Mouse (Mus musculus) kidney, embryonic 15.5 days (tissue): ENCODE results near the gene Adam1a. TPM values are rescaled to one million over a fixed set of nuclear protein-coding genes. Genes with fewer than 3 reads are reported as not detected.

ENCODE experiments used
- ATAC-seq: fragments of 200-750 bp; cut with Nextera tagmentation; replicated peaks from 2 replicates; pipeline ENCODE4 v1.8.0; 2017; ENCODE audit warnings: moderate TSS enrichment; ENCODE audit not compliant: low FRiP score
- H3K27ac ChIP-seq: fragments of 300-500 bp; sonication (generic); 2 replicates; pipeline ENCODE4 v1.5.1; 2015; ENCODE audit warnings: mild to moderate bottlenecking, inconsistent platforms
- H3K27me3 ChIP-seq: fragments of 300-500 bp; sonication (generic); 2 replicates; pipeline ENCODE4 v1.6.1; 2015; ENCODE audit warnings: inconsistent platforms
- H3K36me3 ChIP-seq: fragments of 300-500 bp; sonication (generic); 2 replicates; pipeline ENCODE4 v1.6.1; 2015; ENCODE audit warnings: inconsistent platforms
- H3K4me1 ChIP-seq: fragments of 300-500 bp; sonication (generic); 2 replicates; pipeline ENCODE4 v1.6.1; 2015; ENCODE audit warnings: inconsistent platforms
- H3K4me2 ChIP-seq: fragments of 300-500 bp; sonication (generic); 2 replicates; pipeline ENCODE4 v1.6.1; 2015; ENCODE audit warnings: moderate library complexity, mild to moderate bottlenecking, inconsistent platforms
- H3K4me3 ChIP-seq: fragments of 300-500 bp; sonication (generic); replicated peaks from 2 replicates; pipeline ENCODE4 v1.5.1; 2015; ENCODE audit warnings: mild to moderate bottlenecking, inconsistent platforms
- H3K9ac ChIP-seq: fragments of 300-500 bp; sonication (generic); 2 replicates; pipeline ENCODE4 v1.6.1; 2015; ENCODE audit warnings: mild to moderate bottlenecking, inconsistent platforms
- H3K9me3 ChIP-seq: fragments of 300-500 bp; sonication (generic); replicated peaks from 2 replicates; pipeline ENCODE4 v1.6.1; 2016; ENCODE audit warnings: inconsistent platforms
- WGBS: fragments of 180-500 bp; shearing (Covaris S2); methylation state at CpG from one replicate; pipeline ENCODE4 v1.1.7; 2015; ENCODE audit warnings: mixed read lengths; 5-methylcytosine and 5-hydroxymethylcytosine counted together
- polyA plus RNA-seq: library from polyadenylated mRNA; unstranded; fragments of >200 nt; fragmentation: Nextera tagmentation; extraction: Ambion mirVana; gene quantifications from 2 replicates; pipeline ENCODE4 v1.2.1, GENCODE M21; 2015

Gene Adam1a
- polyA plus RNA-seq, 1 experiment from 2014 or later: 1.9 TPM

DNA sequence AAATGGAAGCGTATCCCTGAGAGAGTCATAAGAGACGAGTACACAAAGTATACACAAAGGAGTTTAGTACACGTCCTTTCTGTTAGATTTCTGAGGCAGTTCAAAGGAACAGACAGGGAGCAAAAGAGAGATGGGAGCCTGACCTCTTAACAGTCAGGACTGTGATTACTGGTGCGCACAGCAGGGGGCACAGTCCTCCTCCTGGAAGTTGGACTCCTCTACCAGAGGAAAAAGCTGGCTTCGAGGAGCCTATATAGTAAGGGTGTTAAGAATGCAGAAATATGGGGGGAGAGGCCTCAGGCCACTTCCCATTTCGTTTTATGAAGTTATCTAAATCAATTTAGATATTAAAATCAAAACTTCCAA lies 1.2 kb upstream of the Adam1a start:
- Histone ChIP-seq H3K9me3 (no peaks in the 10 kb centered on the region; the same call in 1 of the 2 replicates), H3K27me3 (no peaks in the 10 kb centered on the region), H3K4me1 (peaks cover 29% of the 10 kb centered on the region), H3K36me3 (no peaks in the 10 kb centered on the region), H3K27ac (peak overlapping the region; percentile 97), H3K9ac (peak overlapping the region; percentile 99), H3K4me3 (peak overlapping the region; percentile 99), H3K4me2 (peak overlapping the region; percentile 86)
- peak; percentile 33; the same call in 1 of the 2 replicates for ATAC-seq
- WGBS: 25% methylated on average over 6 of the region's 6 CpGs

DNA sequence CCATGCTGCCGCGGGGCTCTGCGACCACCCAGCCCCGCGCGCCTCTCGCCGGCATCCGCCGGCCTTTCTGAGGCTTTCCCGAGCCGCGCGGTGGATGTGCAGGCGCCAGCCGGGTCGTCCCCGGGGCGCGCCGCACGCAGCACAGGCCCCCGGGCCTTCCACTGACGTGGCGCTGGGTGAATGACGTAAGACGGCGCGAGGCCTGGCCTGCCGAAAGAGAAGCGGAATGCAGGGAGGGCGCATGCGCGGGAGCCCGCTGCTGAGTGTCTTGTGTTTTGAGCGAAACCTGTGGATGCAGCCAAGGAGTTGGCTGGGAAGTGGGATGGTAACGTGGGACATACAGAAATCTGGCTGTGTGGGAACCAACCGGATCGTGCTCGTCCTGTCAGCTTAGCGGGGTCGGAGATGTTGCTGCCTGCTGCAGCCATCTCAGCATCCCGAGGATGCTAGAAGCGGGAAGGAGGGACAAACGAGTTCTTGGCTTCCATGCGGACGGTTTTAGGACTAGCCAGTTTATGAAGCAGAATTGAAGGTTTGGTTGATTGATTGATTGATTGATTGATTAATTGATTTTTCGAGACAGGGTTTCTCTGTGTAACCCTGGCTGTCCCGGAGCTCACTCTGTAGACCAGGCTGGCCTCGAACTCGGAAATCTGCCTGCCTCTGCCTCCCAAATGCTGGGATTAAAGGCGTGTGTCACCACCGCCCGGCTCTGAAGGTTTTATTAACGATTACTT lies 679 bp upstream of the Adam1a start, which contains the start of gene Mapkapk5:
Gene Mapkapk5 (minus strand): TSS at position 113 of the 737 bp plus-strand sequence.
- peak within 1 kb of the TSS; percentile 86 for H3K4me2 ChIP-seq
- peak; percentile 93 for ATAC-seq
- H3K27ac ChIP-seq: peak within 1 kb of the TSS; percentile 97
- no peaks in the 10 kb centered on the region for H3K27me3 ChIP-seq
- 1% methylated on average over 55 of the region's 55 CpGs for WGBS
- H3K4me1 ChIP-seq: peaks cover 29% of the 10 kb centered on the region
- peak within 1 kb of the TSS; percentile 99 for H3K4me3 ChIP-seq
- no peaks in the 10 kb centered on the region; the same call in 1 of the 2 replicates for H3K9me3 ChIP-seq
- no peaks in the 10 kb centered on the region for H3K36me3 ChIP-seq
- peak within 1 kb of the TSS; percentile 99 for H3K9ac ChIP-seq

GRCm38 (mm10) chr5:121543370-121543769 lies 1.9 kb downstream of the Adam1a start:
- H3K9ac ChIP-seq: no peak overlapping the region
- no peak overlapping the region for H3K27ac ChIP-seq
- no peaks in the 10 kb centered on the region for H3K9me3 ChIP-seq
- H3K4me3 ChIP-seq: no peak overlapping the region
- no peak overlapping the region for H3K4me2 ChIP-seq
- H3K36me3 ChIP-seq: peaks cover 7% of the 10 kb centered on the region
- ATAC-seq: no peak
- H3K27me3 ChIP-seq: no peaks in the 10 kb centered on the region
- peaks cover 29% of the 10 kb centered on the region for H3K4me1 ChIP-seq
- 69% methylated on average over 3 of the region's 3 CpGs for WGBS

GRCm38 (mm10) chr5:121541235-121541634 lies 4.0 kb downstream of the Adam1a start:
- peaks cover 23% of the 10 kb centered on the region for H3K4me1 ChIP-seq
- H3K4me3 ChIP-seq: no peak overlapping the region
- H3K4me2 ChIP-seq: no peak overlapping the region
- no peak overlapping the region for H3K27ac ChIP-seq
- no peak overlapping the region for H3K9ac ChIP-seq
- no peaks in the 10 kb centered on the region for H3K9me3 ChIP-seq
- ATAC-seq: no peak
- H3K27me3 ChIP-seq: no peaks in the 10 kb centered on the region
- 79% methylated on average over 7 of the region's 7 CpGs for WGBS
- peaks cover 24% of the 10 kb centered on the region for H3K36me3 ChIP-seq

DNA sequence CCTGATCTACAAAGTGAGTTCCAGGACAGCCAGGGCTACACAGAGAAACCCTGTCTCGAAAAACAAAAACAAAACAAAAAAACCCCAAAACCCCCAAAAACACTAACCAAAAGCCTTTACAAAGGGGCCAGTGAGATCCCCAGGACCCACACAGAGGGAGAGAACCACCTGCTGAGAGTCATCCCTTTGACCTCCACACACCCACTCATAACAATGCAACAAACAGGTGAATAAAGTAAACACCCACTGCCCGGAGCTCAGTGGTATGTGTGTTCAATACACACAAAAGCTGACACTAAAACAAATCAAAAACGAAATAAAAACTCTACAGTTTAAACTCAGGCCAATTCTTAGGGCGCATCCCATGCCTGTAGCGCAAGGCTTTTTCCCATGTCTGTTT lies 5.2 kb downstream of the Adam1a start:
- WGBS: 93% methylated on average over 5 of the region's 5 CpGs
- Histone ChIP-seq H3K4me2 (no peak overlapping the region), H3K9me3 (no peaks in the 10 kb centered on the region), H3K27me3 (no peaks in the 10 kb centered on the region), H3K4me1 (peaks cover 22% of the 10 kb centered on the region), H3K36me3 (peaks cover 35% of the 10 kb centered on the region), H3K4me3 (no peak overlapping the region), H3K9ac (no peak overlapping the region), H3K27ac (no peak overlapping the region)
- no peak for ATAC-seq

GRCm38 (mm10) chr5:121537588-121537987 lies 7.7 kb downstream of the Adam1a start:
- H3K4me3 ChIP-seq: no peak overlapping the region
- H3K9ac ChIP-seq: no peak overlapping the region
- H3K27me3 ChIP-seq: no peaks in the 10 kb centered on the region
- H3K4me2 ChIP-seq: no peak overlapping the region
- ATAC-seq: no peak
- H3K4me1 ChIP-seq: peaks cover 3% of the 10 kb centered on the region; the same call in 1 of the 2 replicates
- WGBS: 86% methylated on average over 2 of the region's 2 CpGs
- no peak overlapping the region for H3K27ac ChIP-seq
- H3K9me3 ChIP-seq: no peaks in the 10 kb centered on the region
- H3K36me3 ChIP-seq: peaks cover 58% of the 10 kb centered on the region

- no peak for ATAC-seq
- no peak overlapping the region for H3K27ac ChIP-seq
- peaks cover 64% of the 10 kb centered on the region for H3K36me3 ChIP-seq
- H3K4me3 ChIP-seq: no peak overlapping the region
- H3K4me1 ChIP-seq: no peaks in the 10 kb centered on the region
- H3K9me3 ChIP-seq: no peaks in the 10 kb centered on the region
- no peaks in the 10 kb centered on the region for H3K27me3 ChIP-seq
- WGBS: 73% methylated on average over 7 of the region's 7 CpGs
- H3K4me2 ChIP-seq: no peak overlapping the region
- no peak overlapping the region for H3K9ac ChIP-seq
Measured at GRCm38 (mm10) chr5:121536921-121537555, 8.2 kb downstream of the Adam1a start.

DNA sequence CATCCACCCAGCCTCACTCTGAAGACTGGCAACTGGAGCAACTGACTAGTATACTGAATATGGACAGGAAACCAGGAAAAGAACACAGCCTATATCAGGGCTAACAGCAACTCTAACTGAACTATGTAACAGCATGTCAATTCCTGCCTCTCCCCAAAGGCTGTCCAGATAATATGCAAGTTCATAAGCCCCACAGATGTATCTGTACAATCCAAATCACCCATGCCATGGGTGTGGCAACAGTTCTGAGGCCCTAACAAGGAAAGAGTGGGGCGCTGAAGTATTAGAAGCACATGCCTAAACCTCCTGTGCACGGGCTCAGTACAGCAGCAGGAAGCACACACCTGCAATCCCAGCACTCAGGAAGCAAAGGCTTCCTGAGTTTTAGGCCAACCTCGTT lies 10.2 kb downstream of the Adam1a start:
- ATAC-seq: no peak
- Histone ChIP-seq H3K36me3 (peaks cover 82% of the 10 kb centered on the region), H3K4me2 (no peak overlapping the region), H3K4me1 (no peaks in the 10 kb centered on the region), H3K9ac (no peak overlapping the region), H3K4me3 (no peak overlapping the region), H3K27me3 (no peaks in the 10 kb centered on the region), H3K27ac (no peak overlapping the region), H3K9me3 (no peaks in the 10 kb centered on the region)
- WGBS: 86% methylated on average over 3 of the region's 3 CpGs

DNA sequence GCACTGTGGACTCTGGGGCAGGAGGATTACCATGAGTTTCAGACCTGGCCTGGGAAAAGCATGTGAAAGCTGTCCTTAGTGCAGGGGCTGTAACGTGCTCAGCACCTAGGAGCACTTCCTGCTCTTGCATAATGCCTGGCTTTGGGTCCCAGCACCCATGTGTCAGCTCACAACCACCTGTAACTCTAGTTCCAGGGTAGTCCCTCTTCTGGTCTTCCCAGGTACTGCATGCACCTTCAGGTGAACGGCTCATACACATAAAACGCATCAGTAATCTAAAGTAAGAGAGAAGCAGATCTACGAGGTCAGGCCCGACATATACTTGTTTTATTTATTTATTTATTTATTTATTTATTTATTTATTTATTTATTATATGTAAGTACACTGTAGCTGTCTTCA lies 10.8 kb downstream of the Adam1a start:
- Histone ChIP-seq H3K27me3 (no peaks in the 10 kb centered on the region), H3K4me2 (no peak overlapping the region), H3K4me1 (no peaks in the 10 kb centered on the region), H3K9ac (no peak overlapping the region), H3K36me3 (peaks cover 86% of the 10 kb centered on the region), H3K4me3 (no peak overlapping the region), H3K27ac (no peak overlapping the region), H3K9me3 (no peaks in the 10 kb centered on the region)
- 92% methylated on average over 5 of the region's 5 CpGs for WGBS
- no peak for ATAC-seq

- Histone ChIP-seq H3K9me3 (no peaks in the 10 kb centered on the region), H3K4me1 (no peaks in the 10 kb centered on the region), H3K4me2 (no peak overlapping the region), H3K27me3 (no peaks in the 10 kb centered on the region), H3K9ac (no peak overlapping the region), H3K36me3 (peaks cover 90% of the 10 kb centered on the region), H3K27ac (no peak overlapping the region), H3K4me3 (no peak overlapping the region)
- WGBS: 92% methylated on average over 8 of the region's 8 CpGs
- ATAC-seq: no peak
Measured at GRCm38 (mm10) chr5:121526961-121527360, 18.3 kb downstream of the Adam1a start.

DNA sequence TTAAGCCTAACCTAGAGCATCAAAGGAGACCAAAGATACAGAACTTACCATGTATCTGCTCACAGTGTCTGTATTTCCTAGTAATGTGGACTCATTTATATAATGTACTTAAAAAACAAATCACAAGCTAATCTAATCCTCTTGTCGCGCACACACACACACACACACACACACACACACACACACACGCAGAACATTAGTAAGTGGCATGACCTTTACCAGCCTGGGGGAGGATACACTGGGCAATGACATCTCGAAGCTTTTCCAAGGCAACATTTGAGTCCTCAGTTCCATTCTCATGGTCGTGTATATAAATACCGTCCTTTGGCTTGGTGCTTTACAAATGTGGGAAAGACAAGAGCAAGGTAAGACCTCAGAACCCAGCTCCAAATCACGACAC lies 18.8 kb downstream of the Adam1a start:
- Histone ChIP-seq H3K4me2 (no peak overlapping the region), H3K4me1 (no peaks in the 10 kb centered on the region), H3K9me3 (no peaks in the 10 kb centered on the region), H3K27ac (no peak overlapping the region), H3K36me3 (peaks cover 90% of the 10 kb centered on the region), H3K27me3 (no peaks in the 10 kb centered on the region), H3K4me3 (no peak overlapping the region), H3K9ac (no peak overlapping the region)
- ATAC-seq: no peak
- 85% methylated on average over 7 of the region's 7 CpGs for WGBS

DNA sequence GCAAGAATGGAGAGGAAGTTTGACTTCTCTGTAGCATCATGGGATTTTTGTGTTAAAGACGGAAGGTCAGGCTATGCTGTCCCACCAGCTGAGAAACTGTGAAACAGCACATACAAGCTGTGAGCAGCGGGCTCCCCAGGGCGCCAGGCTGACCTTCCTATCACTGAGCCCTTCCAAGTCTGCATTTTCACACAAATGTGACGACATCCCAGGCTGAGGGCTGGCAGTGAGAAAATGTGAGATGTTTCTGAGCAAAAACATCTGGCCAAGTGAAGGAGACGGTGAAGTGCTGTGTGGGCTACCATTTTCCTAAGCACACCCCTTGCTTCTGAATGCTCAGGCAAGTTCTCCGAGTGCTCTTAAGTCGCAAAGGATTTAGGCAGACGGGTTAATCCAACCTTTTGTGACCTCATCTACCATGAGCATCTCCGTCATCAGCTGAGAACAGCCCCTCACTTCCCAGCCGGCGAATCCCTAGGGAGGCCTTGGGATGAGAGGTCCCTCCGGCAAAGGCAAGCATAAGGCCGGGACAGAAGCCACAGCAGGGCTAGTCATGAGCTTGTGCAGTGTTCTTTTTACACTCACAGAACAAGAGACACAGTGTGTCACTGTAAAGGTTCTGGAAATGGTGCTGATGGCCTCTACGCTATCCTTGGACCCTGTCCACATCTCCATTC lies 19.4 kb downstream of the Adam1a start:
- H3K27ac ChIP-seq: no peak overlapping the region
- 84% methylated on average over 14 of the region's 14 CpGs for WGBS
- H3K9me3 ChIP-seq: no peaks in the 10 kb centered on the region
- H3K4me3 ChIP-seq: no peak overlapping the region
- no peaks in the 10 kb centered on the region for H3K4me1 ChIP-seq
- no peaks in the 10 kb centered on the region for H3K27me3 ChIP-seq
- no peak overlapping the region for H3K4me2 ChIP-seq
- no peak overlapping the region for H3K9ac ChIP-seq
- no peak for ATAC-seq
- peaks cover 90% of the 10 kb centered on the region for H3K36me3 ChIP-seq
